Mouse (Mus musculus) testis, adult 2 months (tissue): Measurements from ENCODE around the gene Mkrn2os.

ENCODE experiments used
- CTCF ChIP-seq: fragments of 200-500 bp; IDR thresholded peaks from 2 replicates; pipeline ENCODE4 v1.5.1; 2012; ENCODE audit warnings: low read depth, mild to moderate bottlenecking, inconsistent platforms, low read length, moderate library complexity; ENCODE audit not compliant: control insufficient read depth, insufficient read depth, insufficient replicate concordance
- POLR2A ChIP-seq: fragments of 200-500 bp; IDR thresholded peaks from 2 replicates; pipeline ENCODE4 v1.6.1; 2012; ENCODE audit warnings: low read depth, mild to moderate bottlenecking, inconsistent platforms, low read length, moderate library complexity; ENCODE audit not compliant: control insufficient read depth

DNA sequence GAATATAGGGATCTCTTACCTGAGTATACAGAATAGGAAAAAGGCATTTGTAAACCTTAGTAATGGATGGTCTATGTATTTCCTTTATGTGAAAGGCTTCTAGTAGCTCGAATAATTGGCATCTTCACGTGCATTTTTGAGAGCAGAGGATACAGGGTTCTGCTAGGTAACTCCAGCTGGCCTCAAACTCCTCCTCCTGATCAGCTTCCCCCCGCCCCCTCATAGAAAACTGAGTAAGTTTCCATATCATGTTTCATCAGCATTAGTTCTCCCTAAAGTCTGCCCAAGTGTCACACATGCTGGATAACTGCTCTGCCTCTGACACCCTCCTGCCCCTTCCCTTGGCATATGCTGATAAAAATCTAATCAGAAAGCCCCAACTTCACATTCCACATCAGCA lies 11.6 kb downstream of the Mkrn2os start:
- no peak for TF ChIP-seq POLR2A
- no peak for TF ChIP-seq CTCF
